Mouse (Mus musculus): ENCODE measurements around the gene Galns. TPM values are rescaled to one million over a fixed set of nuclear protein-coding genes. Genes with fewer than 3 reads are reported as not detected.

The Galns gene
- polyA plus RNA-seq, 1 experiment from 2014 or later, result 8.9 TPM

Small RNA genes within 50 kb of the gene (microRNA-seq; reads per million reads assigned to microRNA genes)
- gene Mir6396, result not detected

Other genes starting within 250 kb of the Galns start
- gene Zc3h18, start 234.9 kb downstream of the Galns start, polyA plus RNA-seq (2015; fragmentation: Nextera tagmentation; extraction: Ambion mirVana), result 30.8 and 37.7 TPM in 2 replicates
- not detected in 2 replicates for gene Il17c, start 189.4 kb downstream of the Galns start, polyA plus RNA-seq (2015; fragmentation: Nextera tagmentation; extraction: Ambion mirVana)
- 27.3 and 29.8 TPM in 2 replicates for gene Cyba, start 178.5 kb downstream of the Galns start, polyA plus RNA-seq (2015; fragmentation: Nextera tagmentation; extraction: Ambion mirVana)
- 72.8 and 84.6 TPM in 2 replicates for gene Mvd, start 168.0 kb downstream of the Galns start, polyA plus RNA-seq (2015; fragmentation: Nextera tagmentation; extraction: Ambion mirVana)
- gene Snai3, start 150.7 kb downstream of the Galns start, polyA plus RNA-seq (2015; fragmentation: Nextera tagmentation; extraction: Ambion mirVana), result not detected in 2 replicates
- 35.0 and 36.4 TPM in 2 replicates for gene Rnf166, start 135.4 kb downstream of the Galns start, polyA plus RNA-seq (2015; fragmentation: Nextera tagmentation; extraction: Ambion mirVana)
- gene Ctu2, start 135.3 kb downstream of the Galns start, polyA plus RNA-seq (2015; fragmentation: Nextera tagmentation; extraction: Ambion mirVana), result 83.6 and 85.1 TPM in 2 replicates
- 1.8 and 2.0 TPM in 2 replicates for gene Piezo1, start 60.1 kb downstream of the Galns start, polyA plus RNA-seq (2015; fragmentation: Nextera tagmentation; extraction: Ambion mirVana)
- gene Cdt1, start 43.4 kb downstream of the Galns start, polyA plus RNA-seq (2015; fragmentation: Nextera tagmentation; extraction: Ambion mirVana), result 5.7 and 6.2 TPM in 2 replicates
- 156 and 157 TPM in 2 replicates for gene Aprt, start 34.6 kb downstream of the Galns start, polyA plus RNA-seq (2015; fragmentation: Nextera tagmentation; extraction: Ambion mirVana)
- gene Trappc2l, start 177 bp upstream of the Galns start, polyA plus RNA-seq (2015; fragmentation: Nextera tagmentation; extraction: Ambion mirVana), result 93.8 and 101 TPM in 2 replicates
- not detected in 2 replicates for gene Pabpn1l, start 11.3 kb upstream of the Galns start, polyA plus RNA-seq (2015; fragmentation: Nextera tagmentation; extraction: Ambion mirVana)
- gene Cbfa2t3, start 87.6 kb upstream of the Galns start, polyA plus RNA-seq (2015; fragmentation: Nextera tagmentation; extraction: Ambion mirVana), result 17.7 and 17.9 TPM in 2 replicates
- 15.1 and 18.0 TPM in 2 replicates for gene Acsf3, start 164.0 kb upstream of the Galns start, polyA plus RNA-seq (2015; fragmentation: Nextera tagmentation; extraction: Ambion mirVana)
- 2.2 and 2.9 TPM in 2 replicates for gene Cdh15, start 236.5 kb upstream of the Galns start, polyA plus RNA-seq (2015; fragmentation: Nextera tagmentation; extraction: Ambion mirVana)

Measured in midbrain, embryonic 16.5 days (tissue).